Mouse (Mus musculus) limb, embryonic 14.5 days (tissue): Measurements from ENCODE around the gene Tuba8. TPM values are rescaled to one million over a fixed set of nuclear protein-coding genes. Genes with fewer than 3 reads are reported as not detected.

ENCODE experiments used
- ATAC-seq: fragments of 200-750 bp; cut with Nextera tagmentation; 2 replicates; pipeline ENCODE4 v1.8.0; 2017; ENCODE audit warnings: low read depth, moderate number of reproducible peaks, moderate TSS enrichment; ENCODE audit not compliant: low FRiP score
- DNase-seq: peaks from one replicate; pipeline ENCODE4 v3.0.0-alpha.2; 2015; ENCODE audit warnings: low spot score
- H3K27ac ChIP-seq: fragments of 300-500 bp; sonication (generic); replicated peaks from 2 replicates; pipeline ENCODE4 v1.5.1; 2014; ENCODE audit warnings: low read depth, mild to moderate bottlenecking, low read length, moderate library complexity, mixed read lengths
- H3K27me3 ChIP-seq: fragments of 300-500 bp; sonication (generic); 2 replicates; pipeline ENCODE4 v1.6.1; 2014; ENCODE audit warnings: low read length, mixed read lengths; ENCODE audit not compliant: control insufficient read depth, insufficient read depth
- H3K36me3 ChIP-seq: fragments of 300-500 bp; sonication (generic); 2 replicates; pipeline ENCODE4 v1.6.1; 2014; ENCODE audit warnings: mild to moderate bottlenecking, low read length, moderate library complexity, mixed read lengths; ENCODE audit not compliant: control insufficient read depth, insufficient read depth
- H3K4me1 ChIP-seq: fragments of 300-500 bp; sonication (generic); 2 replicates; pipeline ENCODE4 v1.6.1; 2014; ENCODE audit warnings: antibody characterized with exemption, low read length, mixed read lengths; ENCODE audit not compliant: control insufficient read depth, insufficient read depth
- H3K4me2 ChIP-seq: fragments of 300-500 bp; sonication (generic); replicated peaks from 2 replicates; pipeline ENCODE4 v1.6.1; 2014; ENCODE audit warnings: low read depth, mild to moderate bottlenecking, low read length, moderate library complexity; ENCODE audit not compliant: severe bottlenecking
- H3K4me3 ChIP-seq: fragments of 300-500 bp; sonication (generic); replicated peaks from 2 replicates; pipeline ENCODE4 v1.5.1; 2014; ENCODE audit warnings: low read length
- H3K9ac ChIP-seq: fragments of 300-500 bp; sonication (generic); 2 replicates; pipeline ENCODE4 v1.6.1; 2014; ENCODE audit warnings: mild to moderate bottlenecking, low read depth, low read length, moderate library complexity; ENCODE audit not compliant: severe bottlenecking
- H3K9me3 ChIP-seq: fragments of 300-500 bp; sonication (generic); 2 replicates; pipeline ENCODE4 v1.6.1; 2016; ENCODE audit warnings: low read length; ENCODE audit not compliant: control insufficient read depth
- POLR2A ChIP-seq: fragments of 200-500 bp; IDR thresholded peaks from 2 replicates; pipeline ENCODE4 v1.8.0; 2012; ENCODE audit warnings: inconsistent platforms, mild to moderate bottlenecking, moderate library complexity, borderline replicate concordance; ENCODE audit not compliant: insufficient read depth, insufficient read length; ENCODE audit errors: extremely low read depth
- WGBS: fragments of 180-500 bp; shearing (Covaris S2); extraction: QIAGEN DNeasy Blood & Tissue Kit; methylation state at CpG from one replicate; pipeline ENCODE4 v1.1.7; 2014; 5-methylcytosine and 5-hydroxymethylcytosine counted together
- polyA plus RNA-seq, 2 experiments: library from polyadenylated mRNA; depleted of rRNA in 1 of 2; stranded (reverse) in 1 of 2; unstranded in 1 of 2; fragments of >200 nt; fragmentation: Nextera tagmentation in 1 of 2; extraction: Ambion mirVana in 1 of 2; gene quantifications; 2 replicates each; pipeline versions ENCODE4 v1.2.1 to v1.2.3; 2012 to 2014

Tuba8 gene
- polyA plus RNA-seq, 2 experiments, result 0.77 to 4.4 TPM

DNA sequence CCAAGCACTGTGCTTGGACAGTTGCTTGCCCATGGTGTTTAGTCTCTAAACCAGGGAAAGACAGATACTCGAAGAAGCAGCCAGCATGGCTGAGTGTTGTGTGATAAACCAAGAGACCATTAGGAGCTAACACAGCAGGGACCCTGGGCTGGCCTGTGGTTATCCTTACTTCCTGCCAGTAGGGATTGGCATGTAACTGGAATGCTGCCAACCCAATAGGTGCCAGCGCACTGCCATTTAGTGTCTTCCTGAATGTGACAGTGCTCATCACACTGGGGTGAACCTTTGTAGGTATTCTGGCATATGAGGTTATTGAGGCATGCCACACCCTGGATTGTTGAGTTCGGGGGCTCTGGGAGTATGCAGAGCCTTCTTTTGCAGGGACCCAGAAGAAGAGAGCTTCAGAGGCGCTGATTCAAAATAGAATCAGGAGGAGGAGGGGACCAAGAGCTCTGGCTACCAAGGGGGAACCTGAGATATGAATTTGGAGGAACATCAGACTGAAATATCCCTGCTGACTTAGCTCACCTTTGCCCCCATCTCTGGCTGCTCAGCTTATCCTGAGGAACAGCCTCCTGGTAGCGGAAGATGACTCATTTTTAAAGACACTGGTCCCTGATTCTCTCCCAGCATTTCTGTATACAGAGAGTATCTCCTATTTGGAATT lies 6.2 kb downstream of the Tuba8 start:
- Histone ChIP-seq H3K27ac (no peak overlapping the region), H3K4me1 (no peaks in the 10 kb centered on the region; the same call in 1 of the 2 replicates), H3K4me2 (no peak overlapping the region), H3K9ac (no peak overlapping the region), H3K9me3 (no peaks in the 10 kb centered on the region), H3K36me3 (no peaks in the 10 kb centered on the region), H3K27me3 (peaks cover 4% of the 10 kb centered on the region), H3K4me3 (no peak overlapping the region)
- DNase-seq (no peak), ATAC-seq (no peak)
- WGBS, result 88% methylated on average over 5 of the region's 5 CpGs
- TF ChIP-seq POLR2A, result no peak

DNA sequence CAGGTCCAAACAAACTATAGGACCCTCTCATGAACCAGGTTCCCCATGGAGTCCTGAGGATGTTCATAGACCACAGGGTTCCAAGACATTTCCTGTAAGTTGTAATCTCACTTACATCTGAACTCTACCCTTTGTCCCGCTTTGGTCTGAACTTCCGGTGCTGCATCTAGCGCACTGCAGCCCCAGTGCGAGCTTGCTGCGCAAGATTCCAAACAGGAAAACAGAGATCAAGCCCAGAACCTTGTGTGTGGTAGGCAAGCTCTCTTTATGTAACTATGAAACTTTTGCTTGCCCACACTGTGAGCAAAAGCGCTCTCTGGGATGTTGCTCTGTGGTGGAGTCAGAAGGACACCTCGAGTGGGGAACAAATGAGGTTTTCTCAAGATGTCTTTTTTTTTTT lies 7.5 kb downstream of the Tuba8 start:
- H3K4me2 ChIP-seq, result no peak overlapping the region
- ATAC-seq, result no peak

DNA sequence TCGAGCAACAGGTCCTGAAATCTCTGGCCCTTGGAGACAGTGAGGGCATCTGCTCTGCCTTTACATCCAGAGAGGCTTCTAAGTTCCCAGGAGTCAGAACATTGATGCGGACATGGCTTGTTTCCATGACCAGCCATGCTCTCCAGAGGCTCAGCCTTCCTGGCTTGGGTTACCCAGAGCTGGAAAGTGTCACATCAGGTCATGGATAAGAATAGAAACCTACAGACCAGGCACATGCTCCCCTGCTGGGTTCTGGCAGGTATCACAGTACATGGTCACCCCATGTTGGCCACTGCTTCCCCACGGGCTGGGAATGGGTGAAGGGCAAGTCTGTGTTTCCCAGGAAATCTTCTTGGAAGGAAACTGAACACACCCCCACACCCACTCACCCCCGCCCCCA lies 8.9 kb downstream of the Tuba8 start:
- 80% methylated on average over 4 of the region's 4 CpGs for WGBS
- ATAC-seq (no peak), DNase-seq (no peak)
- no peaks in the 10 kb centered on the region for H3K36me3 ChIP-seq
- no peak overlapping the region for H3K27ac ChIP-seq
- no peak overlapping the region for H3K4me2 ChIP-seq
- no peaks in the 10 kb centered on the region for H3K4me1 ChIP-seq
- no peaks in the 10 kb centered on the region for H3K9me3 ChIP-seq
- H3K4me3 ChIP-seq, result no peak overlapping the region
- no peak for TF ChIP-seq POLR2A
- H3K27me3 ChIP-seq, result no peaks in the 10 kb centered on the region
- H3K9ac ChIP-seq, result no peak overlapping the region

More for the DNA sequence above, 7.5 kb downstream of the Tuba8 start:
- Histone ChIP-seq H3K36me3 (no peaks in the 10 kb centered on the region), H3K4me3 (no peak overlapping the region), H3K27me3 (no peaks in the 10 kb centered on the region), H3K9me3 (no peaks in the 10 kb centered on the region), H3K27ac (no peak overlapping the region), H3K9ac (no peak overlapping the region), H3K4me1 (no peaks in the 10 kb centered on the region)
- WGBS, result 87% methylated on average over 7 of the region's 7 CpGs
- DNase-seq, result no peak
- TF ChIP-seq POLR2A, result no peak

DNA sequence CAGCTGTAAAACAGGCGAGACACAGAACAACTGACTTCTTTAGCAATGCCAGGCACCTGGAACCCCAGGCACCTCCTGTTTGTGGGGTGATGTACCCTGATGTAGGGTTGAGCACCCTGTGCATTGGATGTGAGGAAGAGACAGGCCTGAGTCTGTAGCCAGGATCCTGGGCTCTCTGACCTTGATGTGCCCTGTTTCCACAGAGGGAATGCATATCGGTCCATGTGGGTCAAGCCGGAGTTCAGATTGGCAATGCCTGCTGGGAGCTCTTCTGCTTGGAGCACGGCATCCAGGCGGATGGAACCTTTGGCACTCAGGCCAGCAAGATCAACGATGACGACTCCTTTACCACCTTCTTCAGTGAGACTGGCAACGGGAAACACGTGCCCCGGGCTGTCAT lies 9.7 kb downstream of the Tuba8 start:
- no peak for ATAC-seq
- TF ChIP-seq POLR2A, result no peak
- H3K9me3 ChIP-seq, result no peaks in the 10 kb centered on the region

DNA sequence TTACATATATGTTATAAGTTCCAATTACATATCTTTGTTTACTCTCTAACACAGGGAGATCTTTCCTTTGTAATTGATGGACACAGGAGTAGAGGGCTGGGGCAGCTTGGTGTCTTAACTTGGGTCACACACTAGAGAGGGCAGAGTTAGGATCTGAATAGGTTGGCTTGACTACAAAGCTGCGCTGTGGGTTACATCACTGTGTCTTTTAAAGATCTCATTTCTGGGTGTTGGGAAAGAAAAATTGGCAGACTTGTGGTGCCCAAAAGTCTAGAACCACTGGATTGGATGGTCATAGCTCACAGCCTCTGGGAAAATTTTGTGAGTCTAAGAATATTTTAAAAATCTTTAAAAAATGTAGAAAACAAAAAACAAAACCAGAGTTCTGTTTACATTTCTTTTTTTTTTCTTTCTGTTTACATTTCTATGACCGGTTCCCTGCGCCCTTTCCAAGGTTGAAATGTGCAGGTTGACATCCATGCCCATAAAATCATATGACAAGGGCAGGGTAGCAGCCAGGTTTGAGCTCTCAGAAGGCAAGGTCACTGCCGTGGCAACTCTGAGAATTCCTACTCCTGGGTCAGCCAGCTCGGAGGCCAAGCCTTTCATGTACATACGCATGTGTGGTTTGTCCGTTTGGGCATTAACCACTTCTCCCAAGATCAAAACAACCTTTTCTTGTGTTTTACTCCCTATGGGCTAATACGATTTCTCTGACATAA lies 11.5 kb downstream of the Tuba8 start:
- H3K27ac ChIP-seq, result no peak overlapping the region
- 84% methylated on average over 8 of the region's 8 CpGs for WGBS
- H3K4me1 ChIP-seq, result no peaks in the 10 kb centered on the region
- no peak for ATAC-seq
- TF ChIP-seq POLR2A, result no peak
- H3K36me3 ChIP-seq, result no peaks in the 10 kb centered on the region
- no peak overlapping the region for H3K9ac ChIP-seq
- no peak overlapping the region for H3K4me3 ChIP-seq
- H3K9me3 ChIP-seq, result no peaks in the 10 kb centered on the region
- H3K4me2 ChIP-seq, result no peak overlapping the region
- H3K27me3 ChIP-seq, result no peaks in the 10 kb centered on the region
- no peak for DNase-seq

More for the DNA sequence above, 9.7 kb downstream of the Tuba8 start:
- no peaks in the 10 kb centered on the region for H3K4me1 ChIP-seq
- H3K4me2 ChIP-seq, result no peak overlapping the region
- no peaks in the 10 kb centered on the region for H3K36me3 ChIP-seq
- H3K9ac ChIP-seq, result no peak overlapping the region
- no peak for DNase-seq
- 86% methylated on average over 10 of the region's 10 CpGs for WGBS
- H3K27me3 ChIP-seq, result no peaks in the 10 kb centered on the region
- H3K4me3 ChIP-seq, result no peak overlapping the region
- H3K27ac ChIP-seq, result no peak overlapping the region
